Mouse (Mus musculus): Measurements from ENCODE around the gene Tcf23. TPM values are rescaled to one million over a fixed set of nuclear protein-coding genes. Genes with fewer than 3 reads are reported as not detected.

Tcf23 gene
- total and polyA plus RNA-seq, 3 experiments, result not detected

GRCm38 (mm10) chr5:30959966-30960501, 8.4 kb upstream of the Tcf23 start, which contains the start of gene Preb (continued):
- TF ChIP-seq HCFC1 (IDR thresholded peaks at IDR 0.05; ENCODE audit: low read depth, low read length) (peak; percentile 89), TBP (conservative IDR thresholded peaks at IDR 0.05; ENCODE audit: low read depth, low read length) (no peak; the same call in 1 of the 2 replicates), MXI1 (IDR thresholded peaks at IDR 0.05; ENCODE audit: low read depth, low read length) (0 out of 2 replicates have a peak, but pooled peaks have one; percentile 40), KAT2A (IDR thresholded peaks at IDR 0.05; ENCODE audit: insufficient replicate concordance, low read length) (peak; percentile 89; the same call in 1 of the 2 replicates), NELFE (IDR thresholded peaks at IDR 0.05; ENCODE audit: low read depth, low read length) (peak; percentile 96), TCF12 (IDR thresholded peaks at IDR 0.05; ENCODE audit: low read depth, low read length) (peak; percentile 82)

GRCm38 (mm10) chr5:30960814-30961213, 7.6 kb upstream of the Tcf23 start:
- peaks cover 8% of the 10 kb centered on the region for H3K27me3 ChIP-seq (replicated peaks)
- DNase-seq (ENCODE audit: extremely low read depth), result no peak
- H3K79me2 ChIP-seq (replicated peaks; ENCODE audit: control insufficient read depth, extremely low read depth, insufficient read depth, poor library complexity, severe bottlenecking), result peaks cover 18% of the 10 kb centered on the region
- peaks cover 14 to 35% of the 10 kb centered on the region in 2 experiments for H3K4me1 ChIP-seq (ENCODE audit: control insufficient read depth in 1 of 2, insufficient read depth in 2 of 2)
- H3K9me3 ChIP-seq (replicated peaks; ENCODE audit: low read length), result peaks cover 10% of the 10 kb centered on the region
- TF ChIP-seq USF1 (IDR thresholded peaks at IDR 0.05; ENCODE audit: low read depth, low read length), result peak; percentile 9; the same call in 1 of the 2 replicates
- TF ChIP-seq NRF1 (IDR thresholded peaks at IDR 0.05; ENCODE audit: low read depth, low read length), result no peak
- H3K27ac ChIP-seq (ENCODE audit: insufficient read depth, low read depth), result no peak overlapping the region
- H3K4me3 ChIP-seq (replicated peaks in 1 of 3; ENCODE audit: low read depth in 2 of 3, low read length in 2 of 3, poor library complexity in 1 of 3), result peak overlapping the region in 1 of 3 experiments; percentile 97
- in situ Hi-C loops (cut with MboI; ENCODE audit: low pct_ligation_motif_present, low pct_unique_long_range_greater_than_20kb, low sequenced_read_pairs) (no loop called here), dilution Hi-C loops (cut with MboI; ENCODE audit: extremely low pct_ligation_motif_present, extremely low pct_unique_long_range_greater_than_20kb, low sequenced_read_pairs) (no loop called here)
- peak overlapping the region; percentile 75; the same call in 1 of the 2 replicates for H3K9ac ChIP-seq (ENCODE audit: insufficient read depth, low read depth)
- no peak overlapping the region for H3K4me2 ChIP-seq (ENCODE audit: insufficient read depth, low read depth, poor library complexity, severe bottlenecking)
- peaks cover 19 to 23% of the 10 kb centered on the region in 2 experiments for H3K36me3 ChIP-seq (replicated peaks in 1 of 2; ENCODE audit: control insufficient read depth in 1 of 2, insufficient read depth in 1 of 2, low read length in 1 of 2)

- H3K4me1 ChIP-seq (ENCODE audit: control insufficient read depth in 1 of 2, insufficient read depth in 2 of 2), result peaks cover 14 to 35% of the 10 kb centered on the region in 2 experiments
- H3K36me3 ChIP-seq (replicated peaks in 1 of 2; ENCODE audit: control insufficient read depth in 1 of 2, insufficient read depth in 1 of 2, low read length in 1 of 2), result peaks cover 15 to 19% of the 10 kb centered on the region in 2 experiments
- peaks cover 18% of the 10 kb centered on the region for H3K79me2 ChIP-seq (replicated peaks; ENCODE audit: control insufficient read depth, extremely low read depth, insufficient read depth, poor library complexity, severe bottlenecking)
- H3K9ac ChIP-seq (ENCODE audit: insufficient read depth, low read depth), result no peak overlapping the region
- H3K4me2 ChIP-seq (ENCODE audit: insufficient read depth, low read depth, poor library complexity, severe bottlenecking), result no peak overlapping the region; the same call in 1 of the 2 replicates
- peak; percentile 35 for DNase-seq (ENCODE audit: extremely low read depth)
- dilution Hi-C loops (cut with MboI; ENCODE audit: extremely low pct_ligation_motif_present, extremely low pct_unique_long_range_greater_than_20kb, low sequenced_read_pairs), result no loop called here
- TF ChIP-seq MAX (IDR thresholded peaks at IDR 0.05; ENCODE audit: low read length) (no peak), BHLHE40 (IDR thresholded peaks at IDR 0.05; ENCODE audit: low read depth, low read length) (0 out of 2 replicates have a peak, but pooled peaks have one; percentile 22)
- H3K27ac ChIP-seq (ENCODE audit: insufficient read depth, low read depth), result no peak overlapping the region
- H3K9me3 ChIP-seq (replicated peaks; ENCODE audit: low read length), result peaks cover 10% of the 10 kb centered on the region
- peaks cover 9% of the 10 kb centered on the region for H3K27me3 ChIP-seq (replicated peaks)
- H3K4me3 ChIP-seq (replicated peaks in 1 of 3; ENCODE audit: low read depth in 2 of 3, low read length in 2 of 3, poor library complexity in 1 of 3), result no peak overlapping the region
- in situ Hi-C loops (cut with MboI; ENCODE audit: low pct_ligation_motif_present, low pct_unique_long_range_greater_than_20kb, low sequenced_read_pairs), result no loop called here
Measured at GRCm38 (mm10) chr5:30961545-30962505, 6.6 kb upstream of the Tcf23 start.
